Mouse (Mus musculus) thymus, postnatal 14 days (tissue): Measurements from ENCODE around the gene Tcirg1.

ENCODE experiments used
- DNase-seq: peaks from one replicate; pipeline ENCODE4 v3.0.0; 2021

The Tcirg1 gene

GRCm38 (mm10) chr19:3926685-3927084 is 19.8 kb upstream of the Tcirg1 start:
- no peak for DNase-seq

- DNase-seq = no peak
These were observed 19.3 kb upstream of the Tcirg1 start for GRCm38 (mm10) chr19:3926279-3926678.

DNA sequence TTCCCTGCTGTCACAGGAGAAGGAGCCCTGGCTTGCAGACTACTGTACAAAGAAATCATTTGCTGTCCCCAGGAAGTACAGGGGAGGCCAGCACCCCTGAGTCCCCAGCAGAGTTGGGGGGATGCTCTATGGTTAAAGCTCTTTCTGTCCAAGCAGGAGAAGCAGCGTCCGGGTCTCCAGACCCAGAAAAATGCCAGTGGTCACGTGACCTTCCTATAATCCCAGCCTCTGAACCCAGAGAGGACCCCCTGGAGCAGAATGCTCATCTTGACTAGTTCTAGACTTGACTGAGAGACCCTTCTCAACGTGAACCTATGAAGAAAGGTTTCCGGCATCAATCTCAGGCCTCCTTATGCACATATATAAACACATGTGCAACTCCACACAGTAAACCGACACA is 18.9 kb upstream of the Tcirg1 start:
- no peak for DNase-seq

DNA sequence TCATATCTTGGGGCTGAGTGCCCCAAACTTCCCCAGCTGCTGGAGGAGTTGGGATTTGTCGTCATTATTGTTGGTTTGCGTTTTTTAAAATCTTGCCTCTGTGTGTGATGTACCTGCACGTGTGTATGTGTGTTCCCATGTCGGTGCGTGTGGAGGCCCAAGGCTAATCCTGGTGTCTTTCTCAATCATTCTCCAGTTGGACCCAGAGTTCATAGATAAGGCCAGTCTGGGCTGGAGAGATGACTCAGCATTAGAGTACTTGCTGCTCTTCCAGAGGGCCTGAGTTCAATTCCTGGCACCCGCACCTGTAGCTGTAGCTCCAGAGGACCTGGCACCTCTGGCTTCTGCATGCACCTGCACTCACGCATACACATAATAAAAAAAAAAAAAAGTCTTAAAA is 17.9 kb upstream of the Tcirg1 start:
- no peak for DNase-seq

- DNase-seq = no peak
These were observed 17.3 kb upstream of the Tcirg1 start for GRCm38 (mm10) chr19:3924190-3924589.

GRCm38 (mm10) chr19:3923586-3923985 is 16.7 kb upstream of the Tcirg1 start:
- peak; percentile 52 for DNase-seq

GRCm38 (mm10) chr19:3922661-3923371 is 15.9 kb upstream of the Tcirg1 start:
- DNase-seq = no peak

GRCm38 (mm10) chr19:3919928-3920327 is 13.0 kb upstream of the Tcirg1 start:
- DNase-seq = no peak

GRCm38 (mm10) chr19:3916727-3917126 is 9.8 kb upstream of the Tcirg1 start:
- DNase-seq = no peak

GRCm38 (mm10) chr19:3914535-3914934 is 7.6 kb upstream of the Tcirg1 start:
- DNase-seq = no peak

- DNase-seq = no peak
These were observed 6.8 kb upstream of the Tcirg1 start for GRCm38 (mm10) chr19:3913692-3914091.

GRCm38 (mm10) chr19:3912337-3913204 is 5.6 kb upstream of the Tcirg1 start, which contains the start of gene Ndufs8:
TSS of gene Ndufs8 (minus strand) at chr19:3912774.
- peak; percentile 92 for DNase-seq

DNA sequence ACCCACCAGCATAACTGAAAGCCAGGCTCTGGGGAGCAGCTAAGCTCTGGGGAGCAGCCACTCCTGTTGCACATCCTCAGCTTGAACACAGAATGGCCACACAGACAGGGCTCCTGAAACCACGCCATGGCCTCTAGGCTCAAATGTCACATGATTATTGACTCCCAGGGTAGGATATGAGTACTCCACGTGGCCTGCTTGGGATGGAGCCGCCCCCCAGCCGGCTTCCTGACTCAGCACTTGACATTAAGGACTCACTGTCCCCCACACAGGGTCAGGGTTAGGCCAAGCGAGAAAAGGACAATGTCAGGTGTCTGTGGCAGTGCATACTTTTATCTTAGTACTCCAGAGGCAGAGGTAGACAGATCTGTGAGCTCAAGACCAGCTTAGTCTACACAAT is 3.3 kb upstream of the Tcirg1 start:
- DNase-seq = no peak

DNA sequence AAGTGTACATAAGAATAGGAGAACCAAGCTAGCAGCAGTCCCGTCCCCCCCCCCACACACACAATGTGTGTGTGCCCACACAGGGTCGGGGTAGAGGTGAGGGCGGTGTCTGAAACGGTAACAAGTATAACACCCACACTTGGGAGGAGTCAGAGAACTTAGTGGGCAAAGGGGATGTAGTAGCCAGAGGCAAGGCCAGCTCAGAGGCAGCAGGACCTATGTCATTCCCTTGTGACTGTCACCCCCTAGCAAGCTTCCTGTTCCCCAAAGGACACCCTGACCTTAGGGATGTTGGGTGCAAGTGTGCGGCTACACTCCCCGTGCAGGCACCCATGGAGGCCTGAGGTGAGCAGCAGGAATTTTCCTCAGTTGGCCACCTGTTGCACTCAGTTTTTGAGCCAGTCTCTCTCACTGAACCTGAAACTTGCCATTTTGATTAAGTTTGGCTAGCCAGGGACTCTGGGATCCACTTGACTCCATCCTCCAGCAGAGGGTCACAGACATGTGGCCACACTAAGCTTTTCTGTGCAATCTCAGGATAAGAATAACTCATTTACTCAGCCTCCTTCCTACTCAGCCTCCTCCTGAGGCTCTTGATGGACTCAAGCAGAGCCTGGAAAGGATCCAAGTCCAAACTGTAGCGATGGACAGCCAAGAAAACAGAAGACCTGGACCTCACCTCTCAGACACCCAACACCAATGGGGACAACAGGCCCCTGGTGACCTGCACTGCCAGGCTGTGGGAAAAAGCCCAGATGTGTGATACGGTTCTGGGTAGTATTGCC is 1.1 kb upstream of the Tcirg1 start:
- no peak for DNase-seq

- no peak for DNase-seq
These were observed 607 bp downstream of the Tcirg1 start for GRCm38 (mm10) chr19:3906326-3906725.

- no peak for DNase-seq
These were observed 1.5 kb downstream of the Tcirg1 start for GRCm38 (mm10) chr19:3905261-3905969.

DNA sequence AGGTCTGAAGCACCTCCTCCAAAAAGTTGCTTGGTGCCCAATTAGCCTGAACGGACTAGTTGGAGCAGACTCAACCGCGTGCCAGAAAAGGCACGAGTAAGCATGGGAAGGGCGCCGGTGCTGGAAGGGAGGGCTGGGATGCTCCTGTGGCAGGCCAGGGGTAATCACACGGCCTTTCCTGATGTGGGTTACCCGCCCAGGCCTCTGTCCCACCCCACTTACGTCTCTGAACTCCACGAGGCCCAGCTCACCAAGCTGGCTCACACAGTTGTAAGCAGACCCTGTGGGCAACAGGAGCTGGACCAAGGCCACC is 2.6 kb downstream of the Tcirg1 start:
- DNase-seq = no peak

DNA sequence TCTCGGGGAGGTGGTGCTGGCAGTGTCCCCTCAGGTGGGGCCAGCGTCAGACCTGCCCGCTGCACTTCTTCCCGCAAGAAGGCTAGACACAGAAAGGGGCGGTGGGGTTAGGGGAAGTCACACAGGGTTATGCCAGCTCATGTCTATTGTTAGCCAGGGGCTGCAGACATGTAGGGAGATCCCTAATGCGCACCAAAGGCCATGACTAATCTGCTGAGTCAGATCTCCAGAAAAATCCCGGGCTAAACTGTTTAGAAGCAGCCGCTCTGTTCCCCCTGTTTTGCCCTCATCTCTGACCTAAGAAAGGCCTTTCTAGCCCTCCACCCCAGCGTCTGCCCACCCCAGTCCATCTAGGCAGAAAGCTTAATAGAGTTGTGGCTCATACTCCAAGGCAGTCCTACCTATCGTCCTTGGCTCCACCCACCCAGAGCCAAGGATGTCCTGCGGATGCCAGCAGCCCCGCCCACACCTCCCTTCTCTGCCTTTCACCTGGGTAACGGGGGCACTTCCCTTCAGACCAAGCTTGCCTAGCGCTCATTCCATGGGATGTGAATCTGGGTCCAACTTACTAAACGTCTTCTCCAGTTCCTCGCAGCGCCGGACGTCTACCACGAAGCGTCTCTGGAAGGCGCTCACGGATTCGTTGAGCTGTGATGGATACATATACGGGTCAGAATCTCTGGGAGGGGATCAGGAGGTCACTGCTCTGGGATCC is 3.1 kb downstream of the Tcirg1 start:
- DNase-seq = no peak

GRCm38 (mm10) chr19:3902966-3903365 is 4.0 kb downstream of the Tcirg1 start:
- DNase-seq = peak; percentile 63

- DNase-seq = no peak
These were observed 7.3 kb downstream of the Tcirg1 start for GRCm38 (mm10) chr19:3899618-3900017.

- DNase-seq = no peak
These were observed 8.0 kb downstream of the Tcirg1 start for GRCm38 (mm10) chr19:3898952-3899351.

DNA sequence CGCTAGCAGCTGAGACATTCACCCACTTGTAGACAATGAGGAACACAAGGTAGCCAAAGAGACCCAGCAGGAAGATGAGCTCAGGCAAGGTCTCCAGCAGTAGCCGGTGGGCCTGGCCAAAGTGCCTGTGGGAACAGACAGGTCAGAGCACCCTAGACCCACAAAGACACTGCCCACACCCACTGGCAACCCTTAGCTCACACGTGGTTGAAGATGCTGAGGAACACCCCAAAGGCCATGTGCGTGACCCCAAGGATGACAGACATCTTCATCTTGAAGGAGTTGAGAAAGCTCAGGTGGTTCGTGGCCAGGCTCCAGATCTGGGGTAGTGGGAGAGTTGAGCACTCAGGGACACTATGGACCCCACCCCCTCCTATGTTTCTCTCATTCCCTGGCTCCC is 9.4 kb downstream of the Tcirg1 start:
- no peak for DNase-seq
